Mouse (Mus musculus): ENCODE results near the gene Sgsm2. TPM values are rescaled to one million over a fixed set of nuclear protein-coding genes. Genes with fewer than 3 reads are reported as not detected.

Gene Sgsm2
- polyA plus RNA-seq, 1 experiment from 2014 or later: 23.7 TPM

- Histone ChIP-seq H3K27ac (no peak overlapping the region), H3K9ac (no peak overlapping the region), H3K4me3 (replicated peaks; ENCODE audit: low read length) (no peak overlapping the region), H3K27me3 (ENCODE audit: control insufficient read depth, insufficient read depth, low read length) (no peaks in the 10 kb centered on the region), H3K9me3 (ENCODE audit: control insufficient read depth, low read length) (no peaks in the 10 kb centered on the region), H3K4me2 (replicated peaks) (no peak overlapping the region), H3K36me3 (replicated peaks; ENCODE audit: control insufficient read depth, insufficient read depth) (no peaks in the 10 kb centered on the region), H3K4me1 (replicated peaks; ENCODE audit: control insufficient read depth, insufficient read depth, low read length) (peaks cover 20% of the 10 kb centered on the region)
- DNase-seq (ENCODE audit: low spot score) (no peak), ATAC-seq (ENCODE audit: low FRiP score) (no peak)
- WGBS: 28% methylated on average over 2 of the region's 2 CpGs
These were observed 68.4 kb downstream of the Sgsm2 start for GRCm38 (mm10) chr11:74828404-74828931.

- no peak overlapping the region for H3K4me2 ChIP-seq (replicated peaks)
- 72% methylated on average over 7 of the region's 7 CpGs for WGBS
- H3K36me3 ChIP-seq (replicated peaks; ENCODE audit: control insufficient read depth, insufficient read depth): no peaks in the 10 kb centered on the region
- no peak overlapping the region for H3K4me3 ChIP-seq (replicated peaks; ENCODE audit: low read length)
- no peak for DNase-seq (ENCODE audit: low spot score)
- H3K4me1 ChIP-seq (replicated peaks; ENCODE audit: control insufficient read depth, insufficient read depth, low read length): peaks cover 15% of the 10 kb centered on the region
- no peaks in the 10 kb centered on the region for H3K9me3 ChIP-seq (ENCODE audit: control insufficient read depth, low read length)
- H3K9ac ChIP-seq: no peak overlapping the region
- no peak for ATAC-seq (ENCODE audit: low FRiP score)
- H3K27me3 ChIP-seq (ENCODE audit: control insufficient read depth, insufficient read depth, low read length): no peaks in the 10 kb centered on the region
- H3K27ac ChIP-seq: no peak overlapping the region
These were observed 69.0 kb downstream of the Sgsm2 start for GRCm38 (mm10) chr11:74827791-74828403.

GRCm38 (mm10) chr11:74826702-74827101 is 70.2 kb downstream of the Sgsm2 start:
- H3K4me1 ChIP-seq (replicated peaks; ENCODE audit: control insufficient read depth, insufficient read depth, low read length): peaks cover 10% of the 10 kb centered on the region
- no peak for DNase-seq (ENCODE audit: low spot score)
- H3K9me3 ChIP-seq (ENCODE audit: control insufficient read depth, low read length): no peaks in the 10 kb centered on the region
- H3K4me3 ChIP-seq (replicated peaks; ENCODE audit: low read length): no peak overlapping the region
- no peak overlapping the region for H3K9ac ChIP-seq
- 88% methylated on average over 5 of the region's 5 CpGs for WGBS
- no peak overlapping the region for H3K27ac ChIP-seq
- no peak for ATAC-seq (ENCODE audit: low FRiP score)
- H3K36me3 ChIP-seq (replicated peaks; ENCODE audit: control insufficient read depth, insufficient read depth): no peaks in the 10 kb centered on the region
- H3K27me3 ChIP-seq (ENCODE audit: control insufficient read depth, insufficient read depth, low read length): no peaks in the 10 kb centered on the region
- H3K4me2 ChIP-seq (replicated peaks): no peak overlapping the region

- Histone ChIP-seq H3K9ac (no peak overlapping the region), H3K4me1 (replicated peaks; ENCODE audit: control insufficient read depth, insufficient read depth, low read length) (peaks cover 10% of the 10 kb centered on the region), H3K4me3 (replicated peaks; ENCODE audit: low read length) (no peak overlapping the region), H3K9me3 (ENCODE audit: control insufficient read depth, low read length) (no peaks in the 10 kb centered on the region), H3K36me3 (replicated peaks; ENCODE audit: control insufficient read depth, insufficient read depth) (no peaks in the 10 kb centered on the region), H3K27ac (no peak overlapping the region), H3K4me2 (replicated peaks) (no peak overlapping the region), H3K27me3 (ENCODE audit: control insufficient read depth, insufficient read depth, low read length) (no peaks in the 10 kb centered on the region)
- DNase-seq (ENCODE audit: low spot score): no peak
- ATAC-seq (ENCODE audit: low FRiP score): no peak
- WGBS: 64% methylated on average over 7 of the region's 7 CpGs
These were observed 70.7 kb downstream of the Sgsm2 start for GRCm38 (mm10) chr11:74826151-74826550.

- H3K4me1 ChIP-seq (replicated peaks; ENCODE audit: control insufficient read depth, insufficient read depth, low read length): no peaks in the 10 kb centered on the region
- no peak overlapping the region for H3K4me2 ChIP-seq (replicated peaks)
- no peak for ATAC-seq (ENCODE audit: low FRiP score)
- no peak overlapping the region for H3K27ac ChIP-seq
- DNase-seq (ENCODE audit: low spot score): no peak
- peaks cover 17% of the 10 kb centered on the region for H3K36me3 ChIP-seq (replicated peaks; ENCODE audit: control insufficient read depth, insufficient read depth)
- no peaks in the 10 kb centered on the region for H3K9me3 ChIP-seq (ENCODE audit: control insufficient read depth, low read length)
- 79% methylated on average over 7 of the region's 7 CpGs for WGBS
- H3K27me3 ChIP-seq (ENCODE audit: control insufficient read depth, insufficient read depth, low read length): no peaks in the 10 kb centered on the region
- H3K9ac ChIP-seq: no peak overlapping the region
- H3K4me3 ChIP-seq (replicated peaks; ENCODE audit: low read length): no peak overlapping the region
These were observed 74.0 kb downstream of the Sgsm2 start for GRCm38 (mm10) chr11:74822746-74823440.

- H3K27me3 ChIP-seq (ENCODE audit: control insufficient read depth, insufficient read depth, low read length): no peaks in the 10 kb centered on the region
- H3K4me1 ChIP-seq (replicated peaks; ENCODE audit: control insufficient read depth, insufficient read depth, low read length): no peaks in the 10 kb centered on the region
- 39% methylated on average over 1 of the region's 1 CpGs for WGBS
- H3K4me2 ChIP-seq (replicated peaks): no peak overlapping the region
- ATAC-seq (ENCODE audit: low FRiP score): no peak
- H3K9me3 ChIP-seq (ENCODE audit: control insufficient read depth, low read length): no peaks in the 10 kb centered on the region
- peaks cover 31% of the 10 kb centered on the region for H3K36me3 ChIP-seq (replicated peaks; ENCODE audit: control insufficient read depth, insufficient read depth)
- peak; percentile 65 for DNase-seq (ENCODE audit: low spot score)
- no peak overlapping the region for H3K27ac ChIP-seq
- no peak overlapping the region for H3K4me3 ChIP-seq (replicated peaks; ENCODE audit: low read length)
- no peak overlapping the region for H3K9ac ChIP-seq
These were observed 75.4 kb downstream of the Sgsm2 start for GRCm38 (mm10) chr11:74821463-74821862.

- DNase-seq (ENCODE audit: low spot score) (no peak), ATAC-seq (ENCODE audit: low FRiP score) (no peak)
- Histone ChIP-seq H3K27me3 (ENCODE audit: control insufficient read depth, insufficient read depth, low read length) (no peaks in the 10 kb centered on the region), H3K9ac (no peak overlapping the region), H3K36me3 (replicated peaks; ENCODE audit: control insufficient read depth, insufficient read depth) (peaks cover 34% of the 10 kb centered on the region), H3K9me3 (ENCODE audit: control insufficient read depth, low read length) (no peaks in the 10 kb centered on the region), H3K4me3 (replicated peaks; ENCODE audit: low read length) (no peak overlapping the region), H3K4me1 (replicated peaks; ENCODE audit: control insufficient read depth, insufficient read depth, low read length) (no peaks in the 10 kb centered on the region), H3K4me2 (replicated peaks) (no peak overlapping the region), H3K27ac (no peak overlapping the region)
- WGBS: 67% methylated on average over 1 of the region's 1 CpGs
These were observed 75.9 kb downstream of the Sgsm2 start for GRCm38 (mm10) chr11:74820921-74821320.

- H3K9me3 ChIP-seq (ENCODE audit: control insufficient read depth, low read length): no peaks in the 10 kb centered on the region
- no peak overlapping the region for H3K4me2 ChIP-seq (replicated peaks)
- no peaks in the 10 kb centered on the region for H3K4me1 ChIP-seq (replicated peaks; ENCODE audit: control insufficient read depth, insufficient read depth, low read length)
- no peak for DNase-seq (ENCODE audit: low spot score)
- no peaks in the 10 kb centered on the region for H3K27me3 ChIP-seq (ENCODE audit: control insufficient read depth, insufficient read depth, low read length)
- H3K4me3 ChIP-seq (replicated peaks; ENCODE audit: low read length): no peak overlapping the region
- ATAC-seq (ENCODE audit: low FRiP score): no peak
- no peak overlapping the region for H3K27ac ChIP-seq
- no peak overlapping the region for H3K9ac ChIP-seq
- H3K36me3 ChIP-seq (replicated peaks; ENCODE audit: control insufficient read depth, insufficient read depth): peaks cover 41% of the 10 kb centered on the region
These were observed 81.1 kb downstream of the Sgsm2 start for GRCm38 (mm10) chr11:74815795-74816194.

GRCm38 (mm10) chr11:74811538-74811937 is 85.3 kb downstream of the Sgsm2 start:
- Histone ChIP-seq H3K27me3 (ENCODE audit: control insufficient read depth, insufficient read depth, low read length) (no peaks in the 10 kb centered on the region), H3K27ac (no peak overlapping the region), H3K4me2 (replicated peaks) (no peak overlapping the region), H3K4me3 (replicated peaks; ENCODE audit: low read length) (no peak overlapping the region), H3K9ac (no peak overlapping the region), H3K9me3 (ENCODE audit: control insufficient read depth, low read length) (no peaks in the 10 kb centered on the region), H3K36me3 (replicated peaks; ENCODE audit: control insufficient read depth, insufficient read depth) (peaks cover 33% of the 10 kb centered on the region), H3K4me1 (replicated peaks; ENCODE audit: control insufficient read depth, insufficient read depth, low read length) (no peaks in the 10 kb centered on the region)
- no peak for DNase-seq (ENCODE audit: low spot score)
- no peak for ATAC-seq (ENCODE audit: low FRiP score)
- 57% methylated on average over 5 of the region's 5 CpGs for WGBS

Data from hindbrain, embryonic 14.5 days (tissue).